Mouse (Mus musculus) mouse embryonic stem cell (cell line): ENCODE results near the gene Tacc3.

Experiments used
- in situ Hi-C, 2 experiments: fragments of 300-500 bp; cut with MboI; formaldehyde crosslinking; loops; 1 replicate in 1 of 2; 3 replicates in 1 of 2; pipeline ENCODE4 v1.14.3; 2019 to 2020; ENCODE audit warnings: low sequenced_read_pairs in 2 of 2, low pct_unique_long_range_greater_than_20kb in 1 of 2, mixed read lengths in 1 of 2; ENCODE audit not compliant: unreplicated experiment in 1 of 2

Gene Tacc3

DNA sequence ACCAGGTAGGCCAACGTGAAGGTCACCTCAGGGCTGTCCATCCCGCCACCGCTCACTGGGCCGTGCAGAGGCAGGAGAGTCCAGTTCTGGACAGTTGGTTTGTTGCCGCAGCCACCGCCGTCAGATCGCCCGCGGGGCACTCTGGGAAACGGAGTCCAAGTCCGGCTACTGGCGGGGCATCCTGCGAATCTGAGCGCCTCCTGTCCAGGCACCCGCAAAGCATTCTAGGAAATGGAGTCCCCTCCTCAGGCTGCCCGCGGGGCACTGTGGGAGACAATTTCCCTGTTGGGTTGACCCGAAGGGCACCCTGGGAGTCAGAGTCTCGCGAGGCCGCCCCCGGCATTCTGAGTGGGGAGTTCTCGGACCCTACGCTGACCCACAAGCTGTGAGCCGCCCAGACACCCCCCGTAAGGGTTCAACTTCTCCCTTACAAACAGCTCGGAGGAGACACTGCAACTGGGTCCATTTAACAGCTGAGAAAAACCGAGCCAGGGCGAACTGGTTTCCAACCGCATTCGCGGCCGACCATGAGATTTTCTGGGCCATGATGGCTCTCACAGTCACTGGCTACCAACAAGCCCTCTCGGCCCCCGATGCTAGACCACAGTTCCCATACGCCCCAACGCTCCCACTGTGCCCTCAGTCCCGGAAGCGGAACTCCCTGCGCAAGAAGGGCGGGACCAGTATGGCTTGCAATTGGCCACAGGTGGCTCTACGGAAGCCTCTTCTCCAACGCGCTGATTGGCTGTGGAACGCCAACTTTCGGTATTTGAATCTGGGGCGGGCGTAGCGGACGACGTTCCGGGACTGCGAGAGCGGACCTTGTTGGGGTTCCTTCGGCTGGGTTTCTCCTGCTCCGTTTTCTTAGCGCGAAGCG lies at the start of gene Tacc3, which contains the start of gene Tmem129:
Tacc3 (plus strand) TSS at position 342 of the 877 bp plus-strand sequence.
Tmem129 (minus strand) TSS at position 630 of the 877 bp plus-strand sequence.
- in situ Hi-C loops: no loop called here

DNA sequence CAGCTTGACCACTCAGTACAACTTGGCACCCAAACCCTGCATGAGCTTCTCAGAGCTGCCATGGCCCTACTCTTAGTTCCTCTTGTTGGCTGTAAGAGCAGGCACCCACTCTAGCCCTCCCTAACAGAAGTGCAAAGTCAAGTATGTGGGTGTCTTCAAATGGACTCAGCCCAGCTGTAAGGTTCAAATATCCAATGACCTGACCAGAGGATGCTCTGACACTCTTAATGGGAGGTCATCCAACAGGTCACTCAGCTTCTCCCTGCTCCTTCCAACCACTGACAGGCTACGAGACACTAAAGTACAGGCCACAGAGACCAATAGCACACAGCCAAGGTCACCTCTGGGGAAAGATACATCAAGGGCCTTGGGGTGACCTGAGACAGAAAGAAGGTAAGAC lies 48.7 kb upstream of the Tacc3 start:
- in situ Hi-C loops: no loop called here

DNA sequence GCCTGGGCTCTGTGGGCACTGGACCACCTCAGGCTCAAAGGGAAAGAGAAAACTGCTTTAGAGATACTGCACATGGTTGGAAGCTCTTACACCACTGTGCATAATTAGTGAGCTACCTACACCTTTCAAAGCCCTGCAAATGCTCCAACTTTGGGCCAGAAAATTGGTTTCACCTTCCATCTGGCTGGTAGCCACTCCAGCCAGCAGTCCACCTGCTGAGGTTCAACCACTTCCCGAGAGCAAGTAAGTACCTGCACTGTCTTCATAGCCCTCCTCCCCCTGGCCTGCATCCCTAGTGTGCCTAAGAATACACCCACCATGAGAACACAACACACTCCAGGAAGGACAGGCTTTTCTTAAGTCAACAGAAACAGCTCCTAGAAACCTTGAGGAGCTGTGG lies 46.1 kb upstream of the Tacc3 start:
- in situ Hi-C loops: no loop called here

DNA sequence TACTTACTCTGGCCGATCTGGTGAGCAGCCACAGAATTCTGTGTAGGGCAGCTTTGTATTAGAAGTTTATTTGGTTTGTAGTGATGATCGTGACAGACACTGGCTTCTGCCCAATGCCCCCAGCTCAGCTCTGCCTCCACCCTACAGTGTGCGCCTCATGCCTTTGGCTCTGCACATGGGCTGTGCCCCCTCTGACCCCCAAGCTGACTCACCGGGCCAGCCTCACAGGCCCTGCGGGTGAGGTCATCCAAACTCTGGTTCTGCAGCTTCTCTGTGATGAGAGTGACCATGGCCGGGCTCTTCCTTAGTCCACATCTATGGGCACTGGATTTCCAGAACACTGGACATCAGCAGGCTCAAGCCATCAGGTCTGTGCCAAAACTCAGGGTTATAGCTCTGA lies 43.5 kb upstream of the Tacc3 start:
- in situ Hi-C loops: no loop called here

DNA sequence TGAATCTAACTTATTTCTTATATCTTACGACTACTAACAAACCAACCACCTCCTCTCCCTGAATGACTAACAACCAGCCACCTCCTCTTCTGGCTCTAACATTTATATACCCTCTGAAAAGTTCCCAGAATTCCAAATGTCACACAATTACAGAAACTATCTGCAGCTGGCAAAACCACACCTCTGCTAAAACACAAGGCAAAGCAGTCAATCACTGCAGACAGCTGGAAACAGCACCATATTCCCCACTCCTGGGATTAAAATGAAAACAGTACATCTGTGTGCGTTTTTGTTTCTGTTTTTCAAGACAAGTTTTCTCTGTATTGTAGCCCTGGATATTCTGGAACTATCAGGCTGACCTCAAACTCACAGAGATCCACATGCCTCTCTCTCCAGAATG lies 35.3 kb upstream of the Tacc3 start:
- in situ Hi-C loops: no loop called here

DNA sequence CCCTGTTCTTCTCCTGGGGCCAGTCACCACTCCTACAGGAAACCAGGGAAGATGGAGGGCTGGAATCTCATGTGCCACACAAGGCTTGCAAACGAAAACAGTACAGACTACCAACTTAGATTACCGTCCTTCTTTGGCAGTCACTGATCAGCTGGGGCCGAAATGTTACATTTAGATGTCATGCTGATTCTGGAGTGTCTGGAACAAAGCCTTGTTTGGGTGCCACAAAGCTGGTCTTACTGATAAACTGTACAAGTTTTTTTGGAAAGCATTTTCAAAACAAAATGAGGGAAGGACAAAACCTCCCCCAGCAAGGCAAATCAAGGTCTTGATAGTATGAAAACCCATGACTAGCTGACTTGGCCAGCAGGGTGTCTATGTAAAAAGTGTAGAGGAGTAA lies 34.2 kb upstream of the Tacc3 start:
- in situ Hi-C loops: no loop called here

DNA sequence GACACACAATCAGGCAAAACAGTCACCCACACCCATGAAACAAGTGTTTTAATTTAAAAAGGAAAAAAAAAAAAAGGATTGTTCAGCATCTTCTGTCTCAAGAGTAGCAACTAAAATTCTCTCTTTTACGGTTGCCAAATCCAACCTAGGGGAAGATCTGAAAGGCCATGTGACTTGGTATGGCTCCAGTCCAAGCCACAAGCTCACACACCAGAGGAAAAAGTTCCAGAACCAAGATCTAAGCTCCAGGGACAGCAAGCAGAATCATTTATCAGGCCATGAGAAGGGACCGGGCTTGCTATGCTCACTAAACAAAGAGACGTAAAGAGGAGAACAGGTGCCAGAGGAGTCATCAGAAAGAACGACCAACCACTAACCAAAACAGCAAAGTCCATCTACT lies 30.0 kb upstream of the Tacc3 start:
- in situ Hi-C loops: no loop called here

DNA sequence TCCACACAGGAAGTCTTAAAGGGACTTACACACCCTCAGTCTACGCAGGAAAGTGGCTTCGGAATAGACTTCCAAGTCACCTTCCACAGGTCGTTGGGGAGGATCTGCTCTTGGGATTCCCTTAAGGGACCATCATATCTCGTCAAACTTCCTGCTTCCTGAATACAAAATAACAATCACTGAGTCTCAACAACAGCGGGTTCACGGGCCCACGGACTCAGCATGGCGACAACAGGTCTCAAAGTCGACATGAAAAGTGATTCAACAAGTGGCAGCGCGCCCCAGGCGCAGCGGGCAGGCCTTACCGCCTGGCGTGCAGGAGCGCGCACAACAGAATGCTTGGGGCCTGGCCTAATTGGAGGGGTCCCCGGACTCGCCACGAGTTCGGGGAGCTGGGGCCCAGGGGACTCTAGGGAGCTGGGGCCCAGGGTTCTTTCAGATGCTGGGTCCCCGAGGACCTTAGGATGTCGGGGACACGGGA lies 29.1 kb upstream of the Tacc3 start:
- in situ Hi-C loops: no loop called here

DNA sequence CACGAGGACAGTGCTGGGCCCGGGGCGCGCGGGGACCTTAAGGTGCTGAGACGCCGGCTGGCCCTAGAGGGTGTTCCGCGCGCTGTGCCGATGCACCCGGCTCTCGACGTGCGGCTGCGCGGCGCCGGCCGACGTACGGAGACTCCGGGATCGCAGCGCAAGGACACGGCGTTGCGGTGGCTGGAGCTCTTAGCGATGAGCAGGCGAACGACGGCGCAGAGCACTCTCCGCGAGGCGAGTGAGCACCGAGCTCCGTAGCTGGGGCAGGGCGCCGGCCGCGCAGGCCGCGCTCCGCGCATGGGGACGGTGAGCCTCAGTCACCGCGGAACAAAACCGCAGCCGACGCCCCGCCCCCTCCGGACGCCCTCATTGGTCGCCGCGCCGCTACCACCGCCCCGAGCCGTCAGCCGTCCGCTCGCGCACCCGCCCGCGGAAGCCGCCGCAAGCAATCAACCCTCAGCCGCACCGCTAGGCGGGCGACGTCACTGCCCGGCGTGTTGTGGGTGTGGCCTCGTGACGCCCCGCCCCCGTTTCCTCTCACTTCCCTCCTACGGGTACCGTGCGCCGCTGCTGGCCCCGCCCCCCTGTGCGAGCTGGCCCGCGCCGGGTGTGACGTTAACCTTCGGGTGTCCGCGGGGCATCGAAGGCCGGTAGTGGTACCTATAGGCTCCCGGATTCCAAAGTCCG lies 28.5 kb upstream of the Tacc3 start, which contains the start of the genes Fam53a and Gm9903:
Fam53a (minus strand) TSS at position 335 of the 687 bp plus-strand sequence.
Gm9903 (plus strand) TSS at position 625 of the 687 bp plus-strand sequence.
- in situ Hi-C loops: no loop called here

DNA sequence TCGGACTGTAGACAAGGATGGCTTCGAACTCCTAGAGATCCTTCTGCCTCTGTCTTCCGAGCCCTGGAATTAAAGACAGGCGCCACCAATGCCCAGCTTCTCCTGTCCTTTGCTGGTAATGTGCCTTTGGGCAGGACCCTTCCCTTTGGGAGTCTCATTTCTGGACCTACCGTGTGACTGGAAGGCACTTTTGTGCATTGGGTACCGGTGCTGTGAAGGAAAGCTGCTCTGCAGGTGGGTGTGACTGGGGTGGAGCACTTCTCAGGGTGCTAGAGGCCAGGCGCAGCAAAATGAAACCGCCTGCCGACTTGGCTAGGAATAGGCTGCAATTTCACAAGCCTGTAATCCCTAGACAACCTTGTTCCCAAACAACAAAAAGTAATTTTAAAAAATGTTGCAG lies 27.9 kb upstream of the Tacc3 start:
- in situ Hi-C loops: no loop called here

DNA sequence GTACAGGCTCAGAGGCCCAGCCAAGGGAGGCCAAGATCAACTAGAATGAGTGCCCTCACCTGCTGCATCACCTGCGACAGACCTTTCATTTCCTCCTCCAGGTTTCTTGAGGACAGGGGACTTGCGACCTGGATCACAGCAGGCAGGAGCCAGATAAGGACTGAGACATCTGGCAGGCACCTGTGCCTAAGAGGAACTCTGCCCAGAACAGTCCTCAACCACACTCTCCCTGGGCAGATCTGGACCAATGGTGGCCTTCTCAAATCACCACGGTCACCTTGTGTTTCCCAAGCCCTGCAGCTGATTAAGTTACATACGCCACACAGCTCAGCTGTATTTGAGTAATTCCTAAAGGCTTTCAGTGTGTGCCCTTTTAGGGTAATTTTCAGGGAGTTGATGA lies 27.3 kb upstream of the Tacc3 start:
- in situ Hi-C loops: no loop called here

DNA sequence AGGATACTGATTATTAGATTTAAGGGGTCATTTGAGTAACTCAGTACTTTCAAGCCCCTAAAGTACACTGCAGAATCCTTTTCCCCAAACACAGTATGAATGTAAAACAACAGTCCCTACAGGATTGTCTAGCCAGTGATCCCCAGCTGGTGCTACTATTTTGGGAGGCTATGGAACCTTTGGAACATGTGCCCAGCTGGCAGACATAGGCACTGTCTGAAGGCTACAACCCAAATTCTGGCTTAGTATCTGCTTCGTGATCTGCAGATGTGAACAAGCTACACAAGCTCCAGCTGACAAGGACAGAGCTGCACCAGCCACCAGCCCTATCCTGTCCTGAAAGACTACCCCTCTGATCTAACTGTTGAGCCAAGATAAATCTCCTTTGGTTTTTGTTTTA lies 25.4 kb upstream of the Tacc3 start:
- in situ Hi-C loops: no loop called here

DNA sequence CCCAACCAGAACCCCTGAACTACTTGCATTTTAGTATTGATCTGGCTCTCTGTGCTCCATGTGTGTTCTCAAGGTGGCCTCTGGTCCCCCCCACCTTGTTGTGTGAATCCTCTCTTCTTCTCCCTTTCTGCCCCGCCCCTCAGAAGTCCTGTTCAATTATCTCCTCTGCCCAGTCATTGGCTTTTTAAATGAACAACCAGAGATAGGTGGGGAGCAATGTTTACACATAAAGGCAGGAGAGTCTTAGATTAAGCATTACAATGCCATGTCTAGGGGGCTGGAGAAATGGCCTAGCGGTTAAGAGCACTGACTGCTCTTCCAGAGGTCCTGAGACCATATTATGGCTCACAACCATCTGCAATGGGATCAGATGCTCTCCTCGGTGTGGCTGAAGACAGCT lies 22.6 kb upstream of the Tacc3 start:
- in situ Hi-C loops: no loop called here

DNA sequence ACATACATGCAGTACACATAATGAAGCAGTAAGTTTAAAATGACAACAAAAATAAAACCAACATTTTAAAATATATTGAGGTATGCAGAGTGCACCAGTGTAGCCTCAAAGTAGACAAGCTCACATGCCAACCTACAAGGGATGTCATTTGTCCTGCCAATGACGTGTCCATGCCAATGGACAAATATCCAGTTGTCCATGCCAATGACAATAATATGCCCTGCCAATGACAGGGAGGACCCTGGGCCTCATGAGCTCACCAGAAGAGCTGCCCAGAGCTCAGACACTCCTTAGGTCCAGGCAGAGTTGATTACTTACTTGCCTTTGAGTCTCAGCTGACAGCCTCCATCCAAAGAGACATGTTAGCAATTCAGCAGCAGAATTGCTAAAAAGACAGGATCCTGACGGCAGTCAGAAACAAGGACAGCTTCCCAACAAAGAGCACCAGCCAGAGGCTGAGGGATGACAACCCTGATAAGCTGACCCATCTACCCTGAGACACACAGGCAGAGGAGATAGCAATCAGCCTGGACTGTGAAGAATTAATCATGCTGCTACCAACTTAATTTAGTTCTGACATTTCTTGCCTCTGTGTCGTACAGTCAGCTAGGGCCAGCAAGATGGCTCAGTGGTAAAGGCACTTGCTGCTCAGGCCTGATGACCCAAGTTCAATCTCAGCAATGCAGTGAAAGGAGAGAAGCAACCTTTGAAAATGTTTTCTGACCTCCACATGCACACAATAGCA lies 20.1 kb upstream of the Tacc3 start:
- in situ Hi-C loops: no loop called here

DNA sequence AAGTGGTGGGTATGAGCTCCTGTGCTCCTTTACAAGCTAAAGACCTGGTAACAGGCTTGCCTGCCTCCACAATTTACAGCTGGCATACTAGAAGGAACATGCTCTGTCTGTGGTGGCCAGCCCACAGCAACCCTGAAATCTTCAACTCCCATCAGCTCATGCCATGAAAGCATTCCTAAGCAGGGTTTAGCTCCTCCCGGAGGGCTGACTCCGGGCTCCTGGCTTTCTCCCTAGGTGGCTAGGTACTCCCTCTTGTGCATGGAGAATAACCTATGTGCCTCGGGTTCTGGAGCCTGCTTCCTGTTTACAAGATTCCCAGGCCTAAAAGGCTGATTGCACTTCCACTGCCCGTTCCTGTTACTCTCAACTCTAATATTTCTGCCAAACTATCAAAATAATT lies 19.1 kb upstream of the Tacc3 start:
- in situ Hi-C loops: no loop called here

DNA sequence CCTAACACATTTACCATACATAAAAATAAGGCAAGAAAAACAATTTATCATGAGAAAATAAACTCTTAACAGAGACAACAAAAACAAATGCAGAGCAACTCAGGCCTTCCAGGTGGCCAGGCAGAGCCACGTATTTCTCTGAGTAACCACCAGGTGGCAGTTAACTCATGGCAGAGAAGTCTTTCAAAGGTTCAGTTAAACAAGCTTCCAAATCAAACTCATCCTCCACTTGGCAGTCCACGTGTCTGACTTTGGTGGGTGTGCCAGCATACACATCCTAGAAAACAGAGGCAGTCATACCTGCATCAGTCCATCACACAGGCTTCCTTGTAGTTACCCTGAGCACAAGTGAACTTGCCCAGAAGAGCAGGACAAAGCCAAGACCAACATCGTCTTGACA lies 17.3 kb upstream of the Tacc3 start:
- in situ Hi-C loops: no loop called here

DNA sequence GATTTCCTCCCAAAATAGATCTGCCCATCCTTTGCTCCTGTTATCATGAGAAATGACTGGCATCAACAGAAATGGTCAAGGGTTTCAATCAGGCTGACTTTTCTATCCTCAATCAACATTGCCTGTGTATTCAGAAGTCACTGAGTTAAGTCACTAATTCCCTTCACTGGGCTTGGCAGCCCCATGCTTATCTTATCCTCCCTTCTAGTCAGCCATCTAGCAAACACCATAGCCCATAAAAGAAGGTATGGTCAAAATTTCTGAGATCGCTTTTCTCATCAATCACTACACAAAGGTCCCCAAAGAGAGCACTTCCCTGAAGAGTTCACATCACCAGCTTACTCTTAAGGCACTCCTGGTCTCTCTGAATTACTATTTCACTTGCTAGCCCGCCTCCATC lies 6.9 kb upstream of the Tacc3 start:
- in situ Hi-C loops: no loop called here

DNA sequence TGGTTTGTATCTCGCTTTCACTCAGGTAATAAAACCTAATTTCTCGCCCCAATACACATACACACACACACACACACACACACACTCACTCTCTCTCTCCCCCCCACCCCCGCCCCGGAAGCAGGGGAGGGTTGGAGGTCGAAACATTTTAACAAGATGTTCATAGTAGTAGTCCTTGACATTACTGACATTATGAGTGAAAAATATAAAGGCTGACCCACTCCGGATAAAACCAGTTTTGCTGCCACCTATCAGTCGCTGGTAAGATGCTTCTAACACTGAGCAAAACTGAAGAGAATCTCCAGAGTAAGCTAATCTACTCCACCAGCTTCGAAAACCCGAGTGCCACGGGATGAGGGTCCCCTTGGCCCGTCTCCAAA lies 6.4 kb upstream of the Tacc3 start:
- in situ Hi-C loops: no loop called here
